Mouse (Mus musculus): ENCODE measurements around the gene Tm9sf1. TPM values are rescaled to one million over a fixed set of nuclear protein-coding genes. Genes with fewer than 3 reads are reported as not detected.

Tm9sf1 gene
- polyA plus RNA-seq (2015; fragmentation: Nextera tagmentation; extraction: Ambion mirVana): 48.4 and 51.7 TPM in 2 replicates

GRCm38 (mm10) chr14:55643060-55643907 lies at the start of gene Tm9sf1:
TSS of gene Tm9sf1 (minus strand) at chr14:55643806.
- Histone ChIP-seq H3K4me2 (peak within 1 kb of the TSS; percentile 90), H3K36me3 (replicated peaks) (peaks cover 51% of the 10 kb centered on the region), H3K9ac (peak within 1 kb of the TSS; percentile 97), H3K27ac (replicated peaks) (peak within 1 kb of the TSS; percentile 91), H3K4me3 (replicated peaks) (peak within 1 kb of the TSS; percentile 96), H3K9me3 (replicated peaks) (no peaks in the 10 kb centered on the region), H3K4me1 (replicated peaks) (peaks cover 62% of the 10 kb centered on the region), H3K27me3 (no peaks in the 10 kb centered on the region)
- WGBS (ENCODE audit: insufficient replicate concordance): under 1% methylated on average over 89 of the region's 89 CpGs
- ATAC-seq (ENCODE audit: insufficient read depth): peak; percentile 89

GRCm38 (mm10) chr14:55689433-55689832 lies 45.8 kb upstream of the Tm9sf1 start:
- Histone ChIP-seq H3K27me3 (0 out of 2 replicates have a peak, but pooled peaks cover 5% of the 10 kb centered on the region), H3K36me3 (replicated peaks) (no peaks in the 10 kb centered on the region), H3K4me1 (replicated peaks) (no peaks in the 10 kb centered on the region), H3K9ac (no peak overlapping the region), H3K4me3 (replicated peaks) (no peak overlapping the region), H3K27ac (replicated peaks) (no peak overlapping the region), H3K9me3 (replicated peaks) (no peaks in the 10 kb centered on the region), H3K4me2 (no peak overlapping the region)
- WGBS (ENCODE audit: insufficient replicate concordance): 60% methylated on average over 10 of the region's 10 CpGs
- no peak for ATAC-seq (ENCODE audit: insufficient read depth)

- H3K9ac ChIP-seq: peak overlapping the region; percentile 73
- WGBS (ENCODE audit: insufficient replicate concordance): 17% methylated on average over 3 of the region's 3 CpGs
- H3K27ac ChIP-seq (replicated peaks): peak overlapping the region; percentile 94
- peak overlapping the region; percentile 80 for H3K4me3 ChIP-seq (replicated peaks)
- H3K4me1 ChIP-seq (replicated peaks): peaks cover 27% of the 10 kb centered on the region
- ATAC-seq (ENCODE audit: insufficient read depth): peak; percentile 3; the same call in 1 of the 2 replicates
- H3K27me3 ChIP-seq: no peaks in the 10 kb centered on the region
- peak overlapping the region; percentile 75 for H3K4me2 ChIP-seq
- H3K36me3 ChIP-seq (replicated peaks): peaks cover 35% of the 10 kb centered on the region
- H3K9me3 ChIP-seq (replicated peaks): no peaks in the 10 kb centered on the region
These were observed 38.5 kb upstream of the Tm9sf1 start for GRCm38 (mm10) chr14:55682118-55682493.

- Histone ChIP-seq H3K27me3 (no peaks in the 10 kb centered on the region), H3K9ac (peak within 1 kb of the TSS; percentile 73), H3K4me3 (replicated peaks) (peak within 1 kb of the TSS; percentile 80), H3K36me3 (replicated peaks) (peaks cover 41% of the 10 kb centered on the region), H3K27ac (replicated peaks) (peak within 1 kb of the TSS; percentile 94), H3K4me1 (replicated peaks) (peaks cover 27% of the 10 kb centered on the region), H3K9me3 (replicated peaks) (no peaks in the 10 kb centered on the region), H3K4me2 (peak within 1 kb of the TSS; percentile 75)
- WGBS (ENCODE audit: insufficient replicate concordance): under 1% methylated on average over 66 of the region's 66 CpGs
- ATAC-seq (ENCODE audit: insufficient read depth): peak; percentile 93
These were observed 37.8 kb upstream of the Tm9sf1 start, which contains the start of gene Tinf2 for GRCm38 (mm10) chr14:55681160-55682117. TSS of gene Tinf2 (minus strand) at chr14:55681820.

- peaks cover 35% of the 10 kb centered on the region for H3K4me1 ChIP-seq (replicated peaks)
- no peak overlapping the region for H3K9ac ChIP-seq
- no peak for ATAC-seq (ENCODE audit: insufficient read depth)
- no peaks in the 10 kb centered on the region for H3K9me3 ChIP-seq (replicated peaks)
- H3K4me3 ChIP-seq (replicated peaks): no peak overlapping the region
- H3K4me2 ChIP-seq: no peak overlapping the region
- H3K36me3 ChIP-seq (replicated peaks): peaks cover 57% of the 10 kb centered on the region
- H3K27me3 ChIP-seq: no peaks in the 10 kb centered on the region
- H3K27ac ChIP-seq (replicated peaks): no peak overlapping the region
- 67% methylated on average over 4 of the region's 4 CpGs for WGBS (ENCODE audit: insufficient replicate concordance)
These were observed 34.0 kb upstream of the Tm9sf1 start for GRCm38 (mm10) chr14:55677615-55678014.

GRCm38 (mm10) chr14:55672741-55673060 lies 29.1 kb upstream of the Tm9sf1 start:
- Histone ChIP-seq H3K4me2 (peak overlapping the region; percentile 75), H3K27ac (replicated peaks) (peak overlapping the region; percentile 88), H3K36me3 (replicated peaks) (peaks cover 35% of the 10 kb centered on the region), H3K4me3 (replicated peaks) (peak overlapping the region; percentile 79), H3K4me1 (replicated peaks) (peaks cover 32% of the 10 kb centered on the region), H3K9ac (peak overlapping the region; percentile 76), H3K9me3 (replicated peaks) (no peaks in the 10 kb centered on the region), H3K27me3 (no peaks in the 10 kb centered on the region)
- 56% methylated on average over 7 of the region's 7 CpGs for WGBS (ENCODE audit: insufficient replicate concordance)
- ATAC-seq (ENCODE audit: insufficient read depth): no peak

- WGBS (ENCODE audit: insufficient replicate concordance): under 1% methylated on average over 38 of the region's 38 CpGs
- peak within 1 kb of the TSS; percentile 75 for H3K4me2 ChIP-seq
- peak within 1 kb of the TSS; percentile 76 for H3K9ac ChIP-seq
- H3K27ac ChIP-seq (replicated peaks): peak within 1 kb of the TSS; percentile 88
- H3K27me3 ChIP-seq: no peaks in the 10 kb centered on the region
- H3K4me3 ChIP-seq (replicated peaks): peak within 1 kb of the TSS; percentile 79
- no peaks in the 10 kb centered on the region for H3K9me3 ChIP-seq (replicated peaks)
- H3K4me1 ChIP-seq (replicated peaks): peaks cover 32% of the 10 kb centered on the region
- H3K36me3 ChIP-seq (replicated peaks): peaks cover 30% of the 10 kb centered on the region
- ATAC-seq (ENCODE audit: insufficient read depth): peak; percentile 98
These were observed 28.5 kb upstream of the Tm9sf1 start, which contains the start of the genes Gmpr2 and Nedd8 for GRCm38 (mm10) chr14:55671833-55672740. TSS of gene Gmpr2 (plus strand) at chr14:55671941. TSS of gene Nedd8 (minus strand) at chr14:55672124.

- Histone ChIP-seq H3K36me3 (replicated peaks) (peaks cover 28% of the 10 kb centered on the region), H3K4me2 (peak overlapping the region; percentile 75), H3K9me3 (replicated peaks) (no peaks in the 10 kb centered on the region), H3K4me1 (replicated peaks) (peaks cover 32% of the 10 kb centered on the region), H3K27ac (replicated peaks) (peak overlapping the region; percentile 88), H3K27me3 (no peaks in the 10 kb centered on the region), H3K9ac (peak overlapping the region; percentile 76), H3K4me3 (replicated peaks) (peak overlapping the region; percentile 79)
- 0% methylated on average over 12 of the region's 12 CpGs for WGBS (ENCODE audit: insufficient replicate concordance)
- ATAC-seq (ENCODE audit: insufficient read depth): peak; percentile 33; the same call in 1 of the 2 replicates
These were observed 27.9 kb upstream of the Tm9sf1 start for GRCm38 (mm10) chr14:55671486-55671832.

- ATAC-seq (ENCODE audit: insufficient read depth): peak; percentile 9; the same call in 1 of the 2 replicates
- peaks cover 26% of the 10 kb centered on the region for H3K4me1 ChIP-seq (replicated peaks)
- 50% methylated on average over 2 of the region's 2 CpGs for WGBS (ENCODE audit: insufficient replicate concordance)
- H3K4me3 ChIP-seq (replicated peaks): peak overlapping the region; percentile 77
- peak overlapping the region; percentile 74 for H3K4me2 ChIP-seq
- H3K36me3 ChIP-seq (replicated peaks): peaks cover 46% of the 10 kb centered on the region
- no peak overlapping the region; the same call in 1 of the 2 replicates for H3K9ac ChIP-seq
- no peaks in the 10 kb centered on the region for H3K9me3 ChIP-seq (replicated peaks)
- no peaks in the 10 kb centered on the region for H3K27me3 ChIP-seq
- peak overlapping the region; percentile 41; the same call in 1 of the 2 replicates for H3K27ac ChIP-seq (replicated peaks)
These were observed 17.0 kb upstream of the Tm9sf1 start for GRCm38 (mm10) chr14:55660636-55661035.

- H3K4me3 ChIP-seq (replicated peaks): peak within 1 kb of the TSS; percentile 77
- ATAC-seq (ENCODE audit: insufficient read depth): peak; percentile 94
- peak within 1 kb of the TSS; percentile 72 for H3K9ac ChIP-seq
- H3K27ac ChIP-seq (replicated peaks): peak within 1 kb of the TSS; percentile 78
- no peaks in the 10 kb centered on the region for H3K27me3 ChIP-seq
- H3K4me1 ChIP-seq (replicated peaks): peaks cover 26% of the 10 kb centered on the region
- H3K36me3 ChIP-seq (replicated peaks): peaks cover 44% of the 10 kb centered on the region
- WGBS (ENCODE audit: insufficient replicate concordance): under 1% methylated on average over 39 of the region's 39 CpGs
- no peaks in the 10 kb centered on the region for H3K9me3 ChIP-seq (replicated peaks)
- peak within 1 kb of the TSS; percentile 74 for H3K4me2 ChIP-seq
These were observed 16.5 kb upstream of the Tm9sf1 start, which contains the start of gene Mdp1 for GRCm38 (mm10) chr14:55659960-55660573. TSS of gene Mdp1 (minus strand) at chr14:55660508.
